ENCODE assay signal across 9 mouse cellular contexts in genomic region chr15:102407681-102408557, GRCm38 (mm10). TPM values are rescaled to one million over a fixed set of nuclear protein-coding genes. Genes with fewer than 3 reads are reported as not detected.
A peak's percentile ranks its signal among the peaks of the same experiment; 100 is the strongest.
DNase-seq lines count a peak whose midpoint lies in the region; ATAC-seq and TF ChIP-seq lines count a peak whose summit lies in the region.
"Had no signal": no experiment of that assay in that cellular context is flagged by ENCODE, and none has a peak within 500 bp of the region (broad histone marks: within the 10 kb centered on the region; RNA-seq: fewer than 3 reads in every experiment).

No protein-coding gene starts in this region.

- peaks cover 56% of the 10 kb centered on the region for H3K4me1 ChIP-seq in heart, embryonic 13.5 days
- peaks cover 55% of the 10 kb centered on the region for H3K4me1 ChIP-seq in neural tube, embryonic 13.5 days (replicated peaks)
- peaks cover 8% of the 10 kb centered on the region; the same call in 1 of the 2 replicates for H3K4me1 ChIP-seq in hindbrain, postnatal 0 days (ENCODE audit: insufficient read depth, low read length)
- H3K4me1 ChIP-seq in stomach, postnatal 0 days (replicated peaks; ENCODE audit: control insufficient read depth, insufficient read depth), result 0 out of 2 replicates have a peak, but pooled peaks cover 3% of the 10 kb centered on the region

- H3K9ac ChIP-seq in heart, embryonic 13.5 days, result no peak overlapping the region
- H3K9ac ChIP-seq in neural tube, embryonic 13.5 days, result no peak overlapping the region
- H3K9ac ChIP-seq in hindbrain, postnatal 0 days (replicated peaks; ENCODE audit: low read length), result no peak overlapping the region
- no peak overlapping the region for H3K9ac ChIP-seq in stomach, postnatal 0 days (ENCODE audit: low read length)

- peaks cover 54% of the 10 kb centered on the region for H3K36me3 ChIP-seq in heart, embryonic 13.5 days
- H3K36me3 ChIP-seq in neural tube, embryonic 13.5 days, result peaks cover 44% of the 10 kb centered on the region
- peaks cover 23% of the 10 kb centered on the region for H3K36me3 ChIP-seq in hindbrain, postnatal 0 days (ENCODE audit: insufficient read depth, low read length)
- H3K36me3 ChIP-seq in stomach, postnatal 0 days (ENCODE audit: control insufficient read depth, insufficient read depth, low read length), result peaks cover 22% of the 10 kb centered on the region

- DNase-seq in heart, adult 9 months (ENCODE audit: low spot score in 2 of 2), result no peak
- DNase-seq in neural tube, embryonic 10.5 days (ENCODE audit: extremely low spot score, low spot score), result no peak
- DNase-seq in hindbrain, postnatal 0 days (ENCODE audit: low spot score), result no peak
- no peak for DNase-seq in stomach, postnatal 0 days (ENCODE audit: low spot score)
- no peak for DNase-seq in right cerebral cortex, adult 18-20 months
- no peak for DNase-seq in left cerebral cortex, adult 11 months (ENCODE audit: low spot score)

- TF ChIP-seq CTCF in hindbrain, postnatal 0 days (IDR thresholded peaks at IDR 0.05; ENCODE audit: low read depth), result peak; percentile 11; the same call in 1 of the 2 replicates
- TF ChIP-seq CTCF in stomach, postnatal 0 days (IDR thresholded peaks at IDR 0.05; ENCODE audit: low read depth), result peak; percentile 30; the same call in 1 of the 2 replicates

- H3K27ac ChIP-seq in heart, embryonic 13.5 days (replicated peaks), result no peak overlapping the region
- no peak overlapping the region for H3K27ac ChIP-seq in neural tube, embryonic 13.5 days (replicated peaks)
- no peak overlapping the region for H3K27ac ChIP-seq in hindbrain, postnatal 0 days
- no peak overlapping the region for H3K27ac ChIP-seq in stomach, postnatal 0 days (replicated peaks)

- no peaks in the 10 kb centered on the region for H3K9me3 ChIP-seq in heart, embryonic 13.5 days
- H3K9me3 ChIP-seq in neural tube, embryonic 13.5 days, result no peaks in the 10 kb centered on the region
- H3K9me3 ChIP-seq in hindbrain, postnatal 0 days (ENCODE audit: low read length), result no peaks in the 10 kb centered on the region
- no peaks in the 10 kb centered on the region for H3K9me3 ChIP-seq in stomach, postnatal 0 days (ENCODE audit: control insufficient read depth, low read length)

- ATAC-seq in heart, embryonic 13.5 days (ENCODE audit: extremely low read depth, insufficient number of reproducible peaks, low FRiP score, low TSS enrichment), result no peak
- ATAC-seq in neural tube, embryonic 13.5 days (ENCODE audit: low read depth), result no peak
- no peak for ATAC-seq in hindbrain, postnatal 0 days
- ATAC-seq in stomach, postnatal 0 days (ENCODE audit: low FRiP score, low TSS enrichment), result no peak

- 92% methylated on average over 10 of the region's 10 CpGs for WGBS in heart, embryonic 13.5 days
- 95% methylated on average over 10 of the region's 10 CpGs for WGBS in neural tube, embryonic 13.5 days
- 93% methylated on average over 10 of the region's 10 CpGs for WGBS in hindbrain, postnatal 0 days
- 96% methylated on average over 10 of the region's 10 CpGs for WGBS in stomach, postnatal 0 days

- H3K4me3 ChIP-seq in heart, embryonic 13.5 days, result peak overlapping the region; percentile 78; the same call in 1 of the 2 replicates
- no peak overlapping the region for H3K4me3 ChIP-seq in neural tube, embryonic 13.5 days
- H3K4me3 ChIP-seq in hindbrain, postnatal 0 days (ENCODE audit: low read length), result no peak overlapping the region
- no peak overlapping the region for H3K4me3 ChIP-seq in stomach, postnatal 0 days (ENCODE audit: low read depth, low read length)

- no peaks in the 10 kb centered on the region for H3K27me3 ChIP-seq in heart, embryonic 13.5 days (replicated peaks)
- no peaks in the 10 kb centered on the region for H3K27me3 ChIP-seq in neural tube, embryonic 13.5 days
- no peaks in the 10 kb centered on the region for H3K27me3 ChIP-seq in hindbrain, postnatal 0 days (ENCODE audit: insufficient read depth, low read length)
- H3K27me3 ChIP-seq in stomach, postnatal 0 days (ENCODE audit: control insufficient read depth, insufficient read depth, low read length), result no peaks in the 10 kb centered on the region

- peak overlapping the region; percentile 65; the same call in 1 of the 2 replicates for H3K4me2 ChIP-seq in heart, embryonic 13.5 days
- peak overlapping the region; percentile 59; the same call in 1 of the 2 replicates for H3K4me2 ChIP-seq in neural tube, embryonic 13.5 days
- H3K4me2 ChIP-seq in hindbrain, postnatal 0 days (ENCODE audit: low read depth, low read length), result 0 out of 2 replicates have a peak overlapping the region, but pooled peaks have one; percentile 54
- H3K4me2 ChIP-seq in stomach, postnatal 0 days (replicated peaks; ENCODE audit: low read depth), result no peak overlapping the region

- no peak for TF ChIP-seq EP300 in stomach, postnatal 0 days (optimal IDR thresholded peaks at IDR 0.05)

RNA-seq across cellular contexts. Expression of gene Sp1, which starts 2.0 kb away (rescaled TPM):
- 4.3 and 4.6 TPM in 2 replicates for polyA plus RNA-seq in heart, embryonic 13.5 days (2015; fragmentation: Nextera tagmentation; extraction: Ambion mirVana)
- 4.3 and 6.0 TPM in 2 replicates for polyA plus RNA-seq in neural tube, embryonic 13.5 days (2015; fragmentation: Nextera tagmentation; extraction: Ambion mirVana)
- 24.7 and 26.0 TPM in 2 replicates for total RNA-seq in hindbrain, postnatal 0 days (2014; rRNA removed)
- 3.0 and 3.5 TPM in 2 replicates for polyA plus RNA-seq in hindbrain, postnatal 0 days (2015; fragmentation: Nextera tagmentation; extraction: Ambion mirVana)
- 4.4 and 4.7 TPM in 2 replicates for polyA plus RNA-seq in stomach, postnatal 0 days (2015; fragmentation: Nextera tagmentation; extraction: Ambion mirVana)

RNA-seq across cellular contexts. Expression of gene Amhr2, which starts 37.2 kb away (rescaled TPM):
- 0.82 and 1.4 TPM in 2 replicates for polyA plus RNA-seq in heart, embryonic 13.5 days (2015; fragmentation: Nextera tagmentation; extraction: Ambion mirVana)
- polyA plus RNA-seq in neural tube, embryonic 13.5 days (2015; fragmentation: Nextera tagmentation; extraction: Ambion mirVana), result 0.13 and 0.76 TPM in 2 replicates
- total RNA-seq in hindbrain, postnatal 0 days (2014; rRNA removed), result 0.16 TPM in 1 of 2 replicates, not detected in the other
- polyA plus RNA-seq in hindbrain, postnatal 0 days (2015; fragmentation: Nextera tagmentation; extraction: Ambion mirVana), result 0.36 and 0.62 TPM in 2 replicates
- polyA plus RNA-seq in stomach, postnatal 0 days (2015; fragmentation: Nextera tagmentation; extraction: Ambion mirVana), result 0.42 and 0.80 TPM in 2 replicates
- total RNA-seq: common myeloid progenitor, adult 5-6 weeks had no signal

RNA-seq across cellular contexts. Expression of gene Sp7, which starts 40.9 kb away (rescaled TPM):
- polyA plus RNA-seq in heart, embryonic 13.5 days (2015; fragmentation: Nextera tagmentation; extraction: Ambion mirVana), result 0.16 and 0.19 TPM in 2 replicates
- polyA plus RNA-seq in neural tube, embryonic 13.5 days (2015; fragmentation: Nextera tagmentation; extraction: Ambion mirVana), result 0.47 and 0.69 TPM in 2 replicates
- 0.11 and 0.31 TPM in 2 replicates for total RNA-seq in hindbrain, postnatal 0 days (2014; rRNA removed)
- polyA plus RNA-seq in hindbrain, postnatal 0 days (2015; fragmentation: Nextera tagmentation; extraction: Ambion mirVana), result 0.38 and 0.40 TPM in 2 replicates
- 0.40 and 0.41 TPM in 2 replicates for polyA plus RNA-seq in stomach, postnatal 0 days (2015; fragmentation: Nextera tagmentation; extraction: Ambion mirVana)
- total RNA-seq: common myeloid progenitor, adult 5-6 weeks had no signal

RNA-seq across cellular contexts. Expression of gene Prr13, which starts 50.9 kb away (rescaled TPM):
- 93.9 and 102 TPM in 2 replicates for polyA plus RNA-seq in heart, embryonic 13.5 days (2015; fragmentation: Nextera tagmentation; extraction: Ambion mirVana)
- polyA plus RNA-seq in neural tube, embryonic 13.5 days (2015; fragmentation: Nextera tagmentation; extraction: Ambion mirVana), result 88.7 and 100.0 TPM in 2 replicates
- 27.4 and 28.0 TPM in 2 replicates for total RNA-seq in hindbrain, postnatal 0 days (2014; rRNA removed)
- 90.4 and 95.1 TPM in 2 replicates for polyA plus RNA-seq in hindbrain, postnatal 0 days (2015; fragmentation: Nextera tagmentation; extraction: Ambion mirVana)
- 339 and 365 TPM in 2 replicates for polyA plus RNA-seq in stomach, postnatal 0 days (2015; fragmentation: Nextera tagmentation; extraction: Ambion mirVana)

RNA-seq across cellular contexts. Expression of gene Aaas, which starts 57.3 kb away (rescaled TPM):
- 54.0 and 58.1 TPM in 2 replicates for polyA plus RNA-seq in heart, embryonic 13.5 days (2015; fragmentation: Nextera tagmentation; extraction: Ambion mirVana)
- 31.3 and 36.8 TPM in 2 replicates for polyA plus RNA-seq in neural tube, embryonic 13.5 days (2015; fragmentation: Nextera tagmentation; extraction: Ambion mirVana)
- 19.4 and 25.4 TPM in 2 replicates for total RNA-seq in hindbrain, postnatal 0 days (2014; rRNA removed)
- 31.4 and 36.4 TPM in 2 replicates for polyA plus RNA-seq in hindbrain, postnatal 0 days (2015; fragmentation: Nextera tagmentation; extraction: Ambion mirVana)
- polyA plus RNA-seq in stomach, postnatal 0 days (2015; fragmentation: Nextera tagmentation; extraction: Ambion mirVana), result 21.1 and 21.7 TPM in 2 replicates
